Mouse (Mus musculus): Measurements from ENCODE around the gene Fam178b.

DNA sequence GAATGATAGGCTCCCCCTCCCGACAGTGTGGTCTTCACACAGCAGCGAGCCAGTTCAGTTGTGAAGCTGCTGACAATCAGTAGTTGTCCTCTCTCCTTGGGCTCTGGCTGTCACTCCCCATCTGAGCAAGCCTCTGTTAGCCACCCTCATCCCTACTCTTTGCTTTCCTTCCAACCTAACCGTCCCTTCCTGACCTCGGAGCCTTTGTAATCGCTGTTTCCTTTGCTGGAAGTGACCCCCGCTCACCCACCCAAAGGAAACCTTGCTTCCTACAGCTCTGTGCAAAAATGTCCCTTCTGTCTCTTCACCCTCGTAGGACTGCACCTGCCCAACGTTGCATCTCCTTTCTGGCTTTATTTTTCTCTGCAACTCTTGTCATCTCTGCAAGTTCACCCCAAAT is 100.8 kb downstream of the Fam178b start:
- TF ChIP-seq CTCF (conservative IDR thresholded peaks at IDR 0.05; ENCODE audit: low read length) (no peak), POU5F1 (IDR thresholded peaks at IDR 0.05; ENCODE audit: borderline replicate concordance, low read length) (no peak), NANOG (IDR thresholded peaks at IDR 0.05; ENCODE audit: borderline replicate concordance, low read length) (no peak)

All from E14TG2a.4 (cell line).